Mouse (Mus musculus) hindbrain, postnatal 0 days (tissue): ENCODE measurements around the gene Zdhhc12. TPM values are rescaled to one million over a fixed set of nuclear protein-coding genes. Genes with fewer than 3 reads are reported as not detected.
"Not testable (repeated sequence)": the region's sequence is repeated elsewhere in the genome, so short reads cannot be mapped to it uniquely, and the experiment has no call there.

ENCODE experiments used
- ATAC-seq: fragments of 200-750 bp; cut with Nextera tagmentation; 2 replicates; pipeline ENCODE4 v1.8.0; 2017; ENCODE audit warnings: mild to moderate bottlenecking, moderate TSS enrichment, moderate library complexity
- DNase-seq: peaks from one replicate; pipeline ENCODE4 v3.0.0-alpha.2; 2015; ENCODE audit warnings: low spot score
- H3K27ac ChIP-seq: fragments of 300-500 bp; sonication (generic); 2 replicates; pipeline ENCODE4 v1.5.1; 2014; ENCODE audit warnings: mild to moderate bottlenecking
- H3K27me3 ChIP-seq: fragments of 300-500 bp; sonication (generic); 2 replicates; pipeline ENCODE4 v1.6.1; 2014; ENCODE audit warnings: low read length, mixed read lengths; ENCODE audit not compliant: insufficient read depth
- H3K36me3 ChIP-seq: fragments of 300-500 bp; sonication (generic); 2 replicates; pipeline ENCODE4 v1.6.1; 2014; ENCODE audit warnings: low read length, mixed read lengths; ENCODE audit not compliant: insufficient read depth
- H3K4me1 ChIP-seq: fragments of 300-500 bp; sonication (generic); 2 replicates; pipeline ENCODE4 v1.6.1; 2014; ENCODE audit warnings: antibody characterized with exemption, low read length, mixed read lengths; ENCODE audit not compliant: insufficient read depth
- H3K4me2 ChIP-seq: fragments of 300-500 bp; sonication (generic); 2 replicates; pipeline ENCODE4 v1.6.1; 2014; ENCODE audit warnings: low read depth, mild to moderate bottlenecking, low read length, moderate library complexity, mixed read lengths
- H3K4me3 ChIP-seq: fragments of 300-500 bp; sonication (generic); 2 replicates; pipeline ENCODE4 v1.5.1; 2014; ENCODE audit warnings: low read length
- H3K9ac ChIP-seq: fragments of 300-500 bp; sonication (generic); replicated peaks from 2 replicates; pipeline ENCODE4 v1.6.1; 2014; ENCODE audit warnings: mild to moderate bottlenecking, low read length, moderate library complexity, mixed read lengths
- H3K9me3 ChIP-seq: fragments of 300-500 bp; sonication (generic); 2 replicates; pipeline ENCODE4 v1.6.1; 2016; ENCODE audit warnings: low read length, mixed read lengths
- CTCF ChIP-seq: IDR thresholded peaks from 2 replicates; pipeline ENCODE4 v1.5.1; 2016; ENCODE audit warnings: antibody characterized with exemption, control low read depth, low read depth
- WGBS: fragments of 180-500 bp; shearing (Covaris S2); extraction: QIAGEN DNeasy Blood & Tissue Kit; methylation state at CpG from one replicate; pipeline ENCODE4 v1.1.7; 2014; 5-methylcytosine and 5-hydroxymethylcytosine counted together
- polyA plus RNA-seq: library from polyadenylated mRNA; unstranded; fragments of >200 nt; fragmentation: Nextera tagmentation; extraction: Ambion mirVana; gene quantifications from 2 replicates; pipeline ENCODE4 v1.2.1, GENCODE M21; 2015
- total RNA-seq: library from RNA; depleted of rRNA; stranded (reverse); fragments of >200 nt; gene quantifications from 2 replicates; pipeline ENCODE4 v1.2.3, GENCODE M21; 2014

The Zdhhc12 gene
- total and polyA plus RNA-seq, 2 experiments from 2014 or later, result 30.2 to 35.0 TPM

DNA sequence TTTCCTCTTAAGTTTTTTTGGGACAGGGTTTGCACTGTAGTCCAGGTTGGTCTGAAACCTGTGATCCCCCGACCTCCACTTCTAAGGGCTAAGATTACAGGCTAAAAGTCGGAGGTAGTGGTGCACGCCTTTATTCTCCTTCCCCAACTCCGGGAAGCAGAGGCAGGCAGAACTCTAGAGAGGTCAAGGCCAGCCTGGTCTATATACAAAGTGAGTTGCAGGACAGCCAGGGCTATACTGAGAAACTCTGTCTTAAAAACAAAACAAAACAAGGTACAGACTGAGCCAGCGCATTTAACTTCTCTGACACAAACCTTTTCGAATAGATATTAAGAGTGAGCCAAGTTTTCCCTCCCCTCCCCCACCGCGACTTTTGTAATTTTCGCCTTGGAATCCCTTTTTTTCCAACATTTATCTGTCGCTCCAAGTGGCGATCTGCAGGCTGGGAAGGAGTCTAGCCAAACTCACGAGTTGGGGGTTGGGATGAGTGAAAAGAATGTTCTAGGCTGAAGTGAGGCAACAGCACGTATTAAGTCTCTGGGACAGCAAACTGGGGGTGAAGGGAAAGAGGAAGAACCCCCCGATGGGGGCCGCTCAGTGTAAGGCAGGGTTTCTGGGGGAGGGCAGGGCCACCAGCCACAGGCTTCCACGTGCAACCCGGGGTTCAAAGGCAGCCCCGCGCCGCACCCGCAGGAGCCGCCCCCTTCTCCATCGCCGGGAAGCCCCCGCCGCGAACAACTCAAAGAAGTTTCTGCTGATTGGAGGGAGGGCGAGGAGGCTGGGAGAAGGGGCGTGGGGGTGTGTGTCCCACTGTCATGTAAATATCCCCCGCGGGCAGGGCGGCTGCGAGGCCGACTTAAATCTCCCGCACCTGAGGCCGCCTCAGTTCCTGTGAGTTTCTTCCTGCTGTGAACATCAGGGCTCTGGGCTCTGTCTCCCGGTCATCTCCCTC is 32.0 kb downstream of the Zdhhc12 start:
- H3K27ac ChIP-seq, result peak overlapping the region; percentile 76
- no peaks in the 10 kb centered on the region for H3K27me3 ChIP-seq
- H3K9me3 ChIP-seq, result no peaks in the 10 kb centered on the region
- peaks cover 3% of the 10 kb centered on the region; the same call in 1 of the 2 replicates for H3K4me1 ChIP-seq
- DNase-seq (peak; percentile 56), ATAC-seq (no peak)
- H3K4me2 ChIP-seq, result peak overlapping the region; percentile 85
- 6% methylated on average over 37 of the region's 37 CpGs for WGBS
- TF ChIP-seq CTCF, result no peak
- H3K36me3 ChIP-seq, result no peaks in the 10 kb centered on the region
- peak overlapping the region; percentile 49 for H3K4me3 ChIP-seq
- H3K9ac ChIP-seq, result peak overlapping the region; percentile 47

DNA sequence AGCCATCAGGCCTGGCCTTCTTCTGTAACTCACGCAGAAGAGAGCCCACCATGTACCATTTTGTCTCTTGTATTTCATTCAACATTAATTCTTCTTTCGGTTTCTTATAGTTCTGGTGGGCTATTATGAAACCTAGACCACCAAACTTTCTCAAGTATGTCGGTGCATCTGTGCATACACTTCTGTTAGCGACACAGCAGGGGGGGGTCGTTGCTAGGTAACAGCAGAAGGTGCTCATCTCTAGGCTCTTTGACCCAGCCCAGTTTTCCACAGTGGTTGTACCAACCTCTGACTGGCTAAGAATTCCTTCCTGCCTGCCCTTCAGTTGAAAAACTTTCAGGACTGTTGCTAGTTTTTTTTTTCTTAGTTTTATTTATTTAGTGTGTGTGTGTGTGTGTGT is 35.0 kb downstream of the Zdhhc12 start:
- DNase-seq (no peak), ATAC-seq (no peak)
- Histone ChIP-seq H3K4me3 (no peak overlapping the region), H3K4me1 (peaks cover 2% of the 10 kb centered on the region; the same call in 1 of the 2 replicates), H3K4me2 (no peak overlapping the region), H3K9me3 (no peaks in the 10 kb centered on the region), H3K27ac (no peak overlapping the region), H3K27me3 (no peaks in the 10 kb centered on the region), H3K9ac (no peak overlapping the region), H3K36me3 (no peaks in the 10 kb centered on the region)
- 21% methylated on average over 5 of the region's 5 CpGs for WGBS
- TF ChIP-seq CTCF, result no peak

DNA sequence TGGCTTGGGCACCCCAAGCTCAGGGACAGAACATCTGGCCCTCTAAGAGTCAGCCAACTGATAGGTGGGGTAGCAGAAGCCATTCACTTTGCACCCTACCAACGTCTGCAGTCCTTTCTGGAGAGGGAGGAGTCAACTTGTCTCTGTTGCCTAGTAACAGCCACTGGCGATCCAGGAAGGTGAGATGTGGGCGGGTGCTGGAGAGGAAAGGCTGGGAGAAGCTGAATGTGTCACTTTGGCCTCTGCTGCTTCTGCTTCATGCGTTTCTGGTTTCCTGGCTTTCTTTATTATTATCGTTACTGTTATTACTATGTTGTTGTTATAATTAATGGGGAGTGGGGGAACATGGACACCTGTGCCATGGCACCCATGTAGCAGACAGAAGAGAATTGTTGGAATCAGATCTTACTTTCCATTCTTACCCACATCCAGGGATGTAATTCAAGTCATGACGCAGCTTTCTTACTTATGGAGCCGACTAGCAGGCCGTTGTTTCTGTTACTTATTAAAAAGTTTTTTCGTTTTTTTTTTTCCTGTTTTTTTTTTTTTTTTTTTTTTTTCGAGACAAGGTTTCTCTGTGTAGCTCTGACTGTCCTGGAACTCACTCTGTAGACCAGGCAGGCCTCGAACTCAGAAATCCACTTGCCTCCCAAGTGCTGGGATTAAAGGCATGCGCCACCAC is 36.1 kb downstream of the Zdhhc12 start, which contains the start of gene Set:
Gene Set, plus strand, starts transcription at position 156 of the 682 bp plus-strand sequence.
- H3K9me3 ChIP-seq, result no peaks in the 10 kb centered on the region
- no peak within 1 kb of the TSS for H3K27ac ChIP-seq
- H3K4me2 ChIP-seq, result no peak within 1 kb of the TSS
- no peaks in the 10 kb centered on the region for H3K4me1 ChIP-seq
- WGBS, result 45% methylated on average over 12 of the region's 12 CpGs
- peak; percentile 26 for DNase-seq
- no peak within 1 kb of the TSS for H3K4me3 ChIP-seq
- H3K36me3 ChIP-seq, result no peaks in the 10 kb centered on the region
- H3K9ac ChIP-seq, result no peak within 1 kb of the TSS
- peak; percentile 59; the same call in 1 of the 2 replicates for ATAC-seq
- H3K27me3 ChIP-seq, result no peaks in the 10 kb centered on the region
- no peak for TF ChIP-seq CTCF

DNA sequence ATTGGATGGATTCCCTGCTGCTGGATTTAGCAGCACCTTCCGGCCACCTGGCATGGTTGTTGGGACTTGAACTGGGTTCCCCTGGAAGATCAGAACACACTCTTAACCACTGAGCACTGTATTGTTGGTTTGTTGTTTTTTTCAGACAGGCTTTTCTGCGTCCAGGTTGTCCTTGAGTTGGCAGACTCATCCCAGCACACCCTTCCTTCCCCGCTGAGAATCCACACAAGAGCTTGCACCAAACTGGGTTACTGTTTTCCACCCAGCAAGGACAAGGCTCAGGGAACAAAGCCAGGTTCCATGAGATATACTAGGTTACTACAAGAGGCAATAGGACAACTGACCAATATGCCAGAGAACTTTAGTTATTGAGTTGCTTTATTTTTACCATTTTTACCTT is 36.7 kb downstream of the Zdhhc12 start:
- no peaks in the 10 kb centered on the region for H3K27me3 ChIP-seq
- no peak overlapping the region for H3K9ac ChIP-seq
- WGBS, result 76% methylated on average over 3 of the region's 3 CpGs
- H3K4me3 ChIP-seq, result no peak overlapping the region
- TF ChIP-seq CTCF, result no peak
- no peak overlapping the region for H3K27ac ChIP-seq
- H3K4me2 ChIP-seq, result no peak overlapping the region
- DNase-seq (no peak), ATAC-seq (no peak)
- H3K36me3 ChIP-seq, result no peaks in the 10 kb centered on the region
- H3K4me1 ChIP-seq, result no peaks in the 10 kb centered on the region
- no peaks in the 10 kb centered on the region for H3K9me3 ChIP-seq

GRCm38 (mm10) chr2:30055310-30055709 is 38.1 kb downstream of the Zdhhc12 start:
- not testable (repeated sequence) for H3K36me3 ChIP-seq, H3K4me1 ChIP-seq, ATAC-seq, H3K4me2 ChIP-seq, H3K27ac ChIP-seq, H3K9me3 ChIP-seq, H3K9ac ChIP-seq, H3K27me3 ChIP-seq, DNase-seq, H3K4me3 ChIP-seq
- WGBS, result 95% methylated on average over 3 of the region's 3 CpGs
- TF ChIP-seq CTCF, result peak; percentile 10; the same call in 1 of the 2 replicates

- H3K4me2 ChIP-seq, result no peak overlapping the region
- no peak overlapping the region for H3K4me3 ChIP-seq
- no peak overlapping the region for H3K27ac ChIP-seq
- no peaks in the 10 kb centered on the region for H3K27me3 ChIP-seq
- peak; percentile 59 for TF ChIP-seq CTCF
- H3K9ac ChIP-seq, result no peak overlapping the region
- DNase-seq, result no peak
- H3K4me1 ChIP-seq, result no peaks in the 10 kb centered on the region; the same call in 1 of the 2 replicates
- ATAC-seq, result no peak
- no peaks in the 10 kb centered on the region for H3K9me3 ChIP-seq
- 37% methylated on average over 6 of the region's 6 CpGs for WGBS
- H3K36me3 ChIP-seq, result no peaks in the 10 kb centered on the region
Measured at GRCm38 (mm10) chr2:30051992-30052761, 41.3 kb downstream of the Zdhhc12 start.
